Mouse (Mus musculus): ENCODE results near the gene Kif22. TPM values are rescaled to one million over a fixed set of nuclear protein-coding genes. Genes with fewer than 3 reads are reported as not detected.

The Kif22 gene
- polyA plus RNA-seq, 1 experiment from 2014 or later, result 207 TPM

GRCm38 (mm10) chr7:127084794-127085193 is 42.5 kb upstream of the Kif22 start:
- Histone ChIP-seq H3K4me2 (ENCODE audit: low read depth, low read length, severe bottlenecking) (no peak overlapping the region), H3K27ac (ENCODE audit: low read depth, low read length) (no peak overlapping the region), H3K4me1 (replicated peaks; ENCODE audit: control insufficient read depth, insufficient read depth, low read length) (no peaks in the 10 kb centered on the region; the same call in 1 of the 2 replicates), H3K27me3 (ENCODE audit: control insufficient read depth, insufficient read depth, low read length) (no peaks in the 10 kb centered on the region), H3K9ac (ENCODE audit: low read length) (no peak overlapping the region), H3K9me3 (ENCODE audit: control insufficient read depth, low read length) (no peaks in the 10 kb centered on the region), H3K4me3 (ENCODE audit: low read depth, low read length) (no peak overlapping the region), H3K36me3 (ENCODE audit: control insufficient read depth, insufficient read depth, low read length) (no peaks in the 10 kb centered on the region)
- WGBS, result 84% methylated on average over 2 of the region's 2 CpGs
- ATAC-seq (replicated peaks; ENCODE audit: low FRiP score) (no peak), DNase-seq (ENCODE audit: low spot score) (no peak)

DNA sequence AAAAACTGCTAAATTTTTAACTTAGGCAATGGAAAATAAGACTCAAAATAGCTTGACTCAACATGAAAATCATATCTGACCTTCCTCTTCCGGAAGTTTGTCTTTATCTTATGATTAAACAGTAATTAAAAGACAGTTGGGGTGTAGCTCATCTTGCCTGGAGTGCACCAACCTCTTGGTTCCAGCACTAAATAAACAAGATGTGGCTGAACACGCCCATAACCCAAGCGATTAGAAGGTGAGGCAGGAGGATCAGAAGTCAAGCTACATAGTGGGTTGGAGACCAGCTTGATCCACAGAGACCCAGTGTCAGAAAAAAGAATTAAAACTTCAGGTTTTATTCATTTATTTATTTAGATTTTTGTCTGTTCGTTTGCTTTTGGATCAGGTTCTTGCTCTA is 41.4 kb upstream of the Kif22 start:
- Histone ChIP-seq H3K4me3 (ENCODE audit: low read depth, low read length) (no peak overlapping the region), H3K9ac (ENCODE audit: low read length) (no peak overlapping the region), H3K36me3 (ENCODE audit: control insufficient read depth, insufficient read depth, low read length) (no peaks in the 10 kb centered on the region), H3K9me3 (ENCODE audit: control insufficient read depth, low read length) (no peaks in the 10 kb centered on the region), H3K27me3 (ENCODE audit: control insufficient read depth, insufficient read depth, low read length) (no peaks in the 10 kb centered on the region), H3K4me1 (replicated peaks; ENCODE audit: control insufficient read depth, insufficient read depth, low read length) (no peaks in the 10 kb centered on the region), H3K27ac (ENCODE audit: low read depth, low read length) (no peak overlapping the region), H3K4me2 (ENCODE audit: low read depth, low read length, severe bottlenecking) (no peak overlapping the region)
- DNase-seq (ENCODE audit: low spot score) (no peak), ATAC-seq (replicated peaks; ENCODE audit: low FRiP score) (no peak)
- 91% methylated on average over 4 of the region's 4 CpGs for WGBS

- ATAC-seq (replicated peaks; ENCODE audit: low FRiP score) (no peak), DNase-seq (ENCODE audit: low spot score) (no peak)
- no peak overlapping the region for H3K9ac ChIP-seq (ENCODE audit: low read length)
- no peak overlapping the region for H3K4me2 ChIP-seq (ENCODE audit: low read depth, low read length, severe bottlenecking)
- no peaks in the 10 kb centered on the region for H3K9me3 ChIP-seq (ENCODE audit: control insufficient read depth, low read length)
- WGBS, result 55% methylated on average over 2 of the region's 2 CpGs
- no peaks in the 10 kb centered on the region for H3K27me3 ChIP-seq (ENCODE audit: control insufficient read depth, insufficient read depth, low read length)
- H3K27ac ChIP-seq (ENCODE audit: low read depth, low read length), result no peak overlapping the region
- H3K4me1 ChIP-seq (replicated peaks; ENCODE audit: control insufficient read depth, insufficient read depth, low read length), result no peaks in the 10 kb centered on the region
- H3K4me3 ChIP-seq (ENCODE audit: low read depth, low read length), result no peak overlapping the region
- H3K36me3 ChIP-seq (ENCODE audit: control insufficient read depth, insufficient read depth, low read length), result no peaks in the 10 kb centered on the region
These were observed 40.7 kb upstream of the Kif22 start for GRCm38 (mm10) chr7:127082995-127083394.

GRCm38 (mm10) chr7:127082271-127082670 is 40.0 kb upstream of the Kif22 start:
- H3K9me3 ChIP-seq (ENCODE audit: control insufficient read depth, low read length), result no peaks in the 10 kb centered on the region
- no peak overlapping the region for H3K9ac ChIP-seq (ENCODE audit: low read length)
- 84% methylated on average over 8 of the region's 8 CpGs for WGBS
- no peaks in the 10 kb centered on the region for H3K27me3 ChIP-seq (ENCODE audit: control insufficient read depth, insufficient read depth, low read length)
- no peak overlapping the region for H3K27ac ChIP-seq (ENCODE audit: low read depth, low read length)
- DNase-seq (ENCODE audit: low spot score), result no peak
- H3K36me3 ChIP-seq (ENCODE audit: control insufficient read depth, insufficient read depth, low read length), result no peaks in the 10 kb centered on the region
- no peak overlapping the region for H3K4me3 ChIP-seq (ENCODE audit: low read depth, low read length)
- no peak for ATAC-seq (replicated peaks; ENCODE audit: low FRiP score)
- H3K4me2 ChIP-seq (ENCODE audit: low read depth, low read length, severe bottlenecking), result no peak overlapping the region
- H3K4me1 ChIP-seq (replicated peaks; ENCODE audit: control insufficient read depth, insufficient read depth, low read length), result no peaks in the 10 kb centered on the region

GRCm38 (mm10) chr7:127080045-127080444 is 37.8 kb upstream of the Kif22 start:
- Histone ChIP-seq H3K4me3 (ENCODE audit: low read depth, low read length) (no peak overlapping the region), H3K4me1 (replicated peaks; ENCODE audit: control insufficient read depth, insufficient read depth, low read length) (no peaks in the 10 kb centered on the region), H3K27ac (ENCODE audit: low read depth, low read length) (no peak overlapping the region), H3K9me3 (ENCODE audit: control insufficient read depth, low read length) (no peaks in the 10 kb centered on the region), H3K9ac (ENCODE audit: low read length) (no peak overlapping the region), H3K27me3 (ENCODE audit: control insufficient read depth, insufficient read depth, low read length) (no peaks in the 10 kb centered on the region), H3K4me2 (ENCODE audit: low read depth, low read length, severe bottlenecking) (no peak overlapping the region), H3K36me3 (ENCODE audit: control insufficient read depth, insufficient read depth, low read length) (no peaks in the 10 kb centered on the region)
- DNase-seq (ENCODE audit: low spot score), result no peak
- no peak for ATAC-seq (replicated peaks; ENCODE audit: low FRiP score)
- WGBS, result 74% methylated on average over 3 of the region's 3 CpGs

DNA sequence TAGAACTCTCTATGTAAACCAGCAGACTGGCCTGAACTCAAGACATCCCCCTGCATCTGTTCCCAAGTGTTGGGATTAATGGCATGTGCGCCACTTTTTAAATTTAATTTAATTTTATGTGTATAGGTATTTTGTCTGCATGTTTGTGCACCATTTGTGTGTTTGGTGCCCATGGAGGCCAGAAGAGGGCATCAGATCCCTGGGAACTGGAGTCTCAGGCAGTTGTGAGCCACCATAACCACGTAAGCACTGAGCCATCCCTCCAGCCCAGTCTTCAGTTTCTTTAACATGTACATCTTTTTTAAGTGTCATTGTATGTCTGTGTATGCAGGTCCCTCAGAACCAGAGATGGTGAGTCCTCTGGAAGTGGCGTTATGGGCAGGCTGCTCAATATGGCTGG is 35.4 kb upstream of the Kif22 start:
- DNase-seq (ENCODE audit: low spot score) (no peak), ATAC-seq (replicated peaks; ENCODE audit: low FRiP score) (no peak)
- Histone ChIP-seq H3K27ac (ENCODE audit: low read depth, low read length) (no peak overlapping the region), H3K9ac (ENCODE audit: low read length) (no peak overlapping the region), H3K4me3 (ENCODE audit: low read depth, low read length) (no peak overlapping the region), H3K36me3 (ENCODE audit: control insufficient read depth, insufficient read depth, low read length) (no peaks in the 10 kb centered on the region), H3K4me2 (ENCODE audit: low read depth, low read length, severe bottlenecking) (no peak overlapping the region), H3K9me3 (ENCODE audit: control insufficient read depth, low read length) (no peaks in the 10 kb centered on the region), H3K4me1 (replicated peaks; ENCODE audit: control insufficient read depth, insufficient read depth, low read length) (no peaks in the 10 kb centered on the region), H3K27me3 (ENCODE audit: control insufficient read depth, insufficient read depth, low read length) (no peaks in the 10 kb centered on the region)
- WGBS, result 89% methylated on average over 3 of the region's 3 CpGs

DNA sequence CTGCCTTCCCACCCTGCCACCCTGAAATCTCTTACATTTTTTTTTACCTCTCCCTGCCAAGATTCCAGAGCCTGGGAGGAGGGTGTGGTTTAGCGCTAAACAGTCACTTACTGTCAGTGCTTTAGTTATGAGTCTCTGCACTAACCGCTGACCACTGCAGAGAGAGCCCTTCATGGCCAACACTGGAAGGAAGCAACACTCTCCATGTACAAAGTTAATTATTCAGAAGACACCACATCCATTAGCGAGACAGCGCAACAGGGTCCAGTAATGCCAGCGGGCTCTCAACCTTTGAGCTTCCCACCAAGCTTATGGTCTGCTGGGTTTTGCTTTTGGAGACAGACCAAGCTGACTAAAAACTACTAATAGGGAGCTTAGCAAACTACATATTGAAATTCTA is 33.9 kb upstream of the Kif22 start:
- no peak for ATAC-seq (replicated peaks; ENCODE audit: low FRiP score)
- DNase-seq (ENCODE audit: low spot score), result no peak
- Histone ChIP-seq H3K27me3 (ENCODE audit: control insufficient read depth, insufficient read depth, low read length) (no peaks in the 10 kb centered on the region), H3K9me3 (ENCODE audit: control insufficient read depth, low read length) (no peaks in the 10 kb centered on the region), H3K36me3 (ENCODE audit: control insufficient read depth, insufficient read depth, low read length) (no peaks in the 10 kb centered on the region), H3K4me1 (replicated peaks; ENCODE audit: control insufficient read depth, insufficient read depth, low read length) (no peaks in the 10 kb centered on the region), H3K9ac (ENCODE audit: low read length) (no peak overlapping the region), H3K27ac (ENCODE audit: low read depth, low read length) (no peak overlapping the region), H3K4me3 (ENCODE audit: low read depth, low read length) (no peak overlapping the region), H3K4me2 (ENCODE audit: low read depth, low read length, severe bottlenecking) (no peak overlapping the region)
- 90% methylated on average over 5 of the region's 5 CpGs for WGBS

- ATAC-seq (replicated peaks; ENCODE audit: low FRiP score), result no peak
- Histone ChIP-seq H3K4me3 (ENCODE audit: low read depth, low read length) (no peak overlapping the region), H3K9ac (ENCODE audit: low read length) (no peak overlapping the region), H3K4me1 (replicated peaks; ENCODE audit: control insufficient read depth, insufficient read depth, low read length) (no peaks in the 10 kb centered on the region), H3K36me3 (ENCODE audit: control insufficient read depth, insufficient read depth, low read length) (no peaks in the 10 kb centered on the region), H3K27me3 (ENCODE audit: control insufficient read depth, insufficient read depth, low read length) (no peaks in the 10 kb centered on the region), H3K9me3 (ENCODE audit: control insufficient read depth, low read length) (no peaks in the 10 kb centered on the region), H3K27ac (ENCODE audit: low read depth, low read length) (no peak overlapping the region), H3K4me2 (ENCODE audit: low read depth, low read length, severe bottlenecking) (no peak overlapping the region)
- DNase-seq (ENCODE audit: low spot score), result no peak
- 89% methylated on average over 4 of the region's 4 CpGs for WGBS
These were observed 30.9 kb upstream of the Kif22 start for GRCm38 (mm10) chr7:127073221-127073620.

GRCm38 (mm10) chr7:127070871-127071413 is 28.7 kb upstream of the Kif22 start:
- H3K27ac ChIP-seq (ENCODE audit: low read depth, low read length), result no peak overlapping the region
- ATAC-seq (replicated peaks; ENCODE audit: low FRiP score), result no peak
- no peak overlapping the region for H3K4me3 ChIP-seq (ENCODE audit: low read depth, low read length)
- H3K4me2 ChIP-seq (ENCODE audit: low read depth, low read length, severe bottlenecking), result no peak overlapping the region
- no peaks in the 10 kb centered on the region for H3K9me3 ChIP-seq (ENCODE audit: control insufficient read depth, low read length)
- no peaks in the 10 kb centered on the region for H3K36me3 ChIP-seq (ENCODE audit: control insufficient read depth, insufficient read depth, low read length)
- 76% methylated on average over 4 of the region's 4 CpGs for WGBS
- no peaks in the 10 kb centered on the region for H3K27me3 ChIP-seq (ENCODE audit: control insufficient read depth, insufficient read depth, low read length)
- DNase-seq (ENCODE audit: low spot score), result no peak
- no peak overlapping the region for H3K9ac ChIP-seq (ENCODE audit: low read length)
- no peaks in the 10 kb centered on the region for H3K4me1 ChIP-seq (replicated peaks; ENCODE audit: control insufficient read depth, insufficient read depth, low read length)

Measured in forebrain, embryonic 11.5 days (tissue).